Mouse (Mus musculus): ENCODE data around the gene Ahnak.

DNA sequence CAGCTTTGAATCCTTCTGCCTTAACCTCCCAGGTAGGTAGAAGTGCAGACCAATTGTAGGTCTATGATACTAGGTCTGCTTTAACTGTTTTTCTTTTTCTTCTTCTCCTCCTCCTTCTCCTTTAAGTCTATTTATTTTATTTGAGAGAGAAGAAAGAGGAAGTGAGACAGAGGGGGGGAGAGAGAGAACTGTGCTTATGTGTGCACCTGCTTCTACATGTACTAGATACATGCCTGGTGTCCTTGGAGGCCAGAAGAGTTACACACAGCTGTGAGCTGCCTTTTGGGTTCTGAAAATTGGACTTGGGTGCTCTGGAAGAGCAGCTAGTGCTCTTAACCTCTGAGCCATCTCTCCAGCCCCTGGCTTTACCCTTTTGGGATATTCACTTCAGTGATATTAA lies 52.0 kb downstream of the Ahnak start:
- no peak for TF ChIP-seq CTCF (IDR thresholded peaks at IDR 0.05; ENCODE audit: insufficient read depth, low read depth, low read length)
- TF ChIP-seq POLR2A (IDR thresholded peaks at IDR 0.05; ENCODE audit: insufficient read depth, low read depth, low read length), result no peak

Data from olfactory bulb, adult 2 months (tissue).